Mouse (Mus musculus) gastrocnemius, adult 2 months (tissue): ENCODE data around the gene Rsbn1l. TPM values are rescaled to one million over a fixed set of nuclear protein-coding genes. Genes with fewer than 3 reads are reported as not detected.

Experiments
- DNase-seq: peaks from one replicate; pipeline ENCODE4 v3.0.0; 2022
- H3K27ac ChIP-seq: fragments of 200-600 bp; 2 replicates; pipeline ENCODE4 v1.8.1; 2022; ENCODE audit warnings: mild to moderate bottlenecking
- H3K4me3 ChIP-seq: fragments of 200-600 bp; 2 replicates; pipeline ENCODE4 v1.8.1; 2022; ENCODE audit warnings: mild to moderate bottlenecking, moderate library complexity
- CTCF ChIP-seq: fragments of 200-600 bp; IDR thresholded peaks from 2 replicates; pipeline ENCODE4 v1.8.1; 2022; ENCODE audit warnings: antibody characterized with exemption, mild to moderate bottlenecking, moderate library complexity
- intact Hi-C: fragments of 180-260 bp; cut with DNase I; formaldehyde crosslinking; loops from one replicate; pipeline ENCODE4 v1.15.1; 2025
- total RNA-seq, 2 experiments: library from RNA; stranded (reverse); gene quantifications; 2 replicates each; pipeline ENCODE4 v1.2.3; 2021

Rsbn1l gene
- total RNA-seq, 2 experiments from 2014 or later, result 9.2 to 9.9 TPM

GRCm38 (mm10) chr5:20843405-20843804, 112.8 kb downstream of the Rsbn1l start:
- H3K27ac ChIP-seq, result no peak overlapping the region

More at GRCm38 (mm10) chr5:20843405-20843804, 112.8 kb downstream of the Rsbn1l start:
- intact Hi-C loops, result no loop called here
- DNase-seq, result no peak
- no peak overlapping the region for H3K4me3 ChIP-seq
- no peak for TF ChIP-seq CTCF

Other genes with a start within 250 kb of the Rsbn1l start
- gene Phtf2, start 74.3 kb downstream of the Rsbn1l start, total RNA-seq, result 100 to 1,000 TPM; 176 to 181 TPM
- 10 to 100 TPM; 17.6 to 19.7 TPM for gene Tmem60, start 74.2 kb downstream of the Rsbn1l start, total RNA-seq
- 10 to 100 TPM; 10.9 to 17.0 TPM for gene Ptpn12, start 99.5 kb upstream of the Rsbn1l start, total RNA-seq
- 1 to 10 TPM in 1 of 2 experiments, under 1 TPM in 1; 0.94 to 1.1 TPM for gene Gsap, start 229.9 kb upstream of the Rsbn1l start, total RNA-seq